Mouse (Mus musculus): ENCODE measurements at regions not wholly inside any gene's neighbourhood (a gene's known extent, or its start where the extent isn't known, plus 50 kb on each side); places are given as distances from the start of the nearest gene placed in this dataset.

GRCm38 (mm10) chr3:136434407-136434806 is 108.5 kb upstream of the Bank1 start:
- Histone ChIP-seq H3K4me3 (no peak overlapping the region), H3K27ac (no peak overlapping the region)
- TF ChIP-seq CTCF (IDR thresholded peaks at IDR 0.05): no peak
- DNase-seq: no peak
- intact Hi-C loops (cut with DNase I): no loop called here

- DNase-seq: no peak
- no peak overlapping the region for H3K4me3 ChIP-seq
- TF ChIP-seq CTCF (IDR thresholded peaks at IDR 0.05): no peak
- H3K27ac ChIP-seq: no peak overlapping the region
- intact Hi-C loops (cut with DNase I): no loop called here
These were observed 106.2 kb upstream of the Bank1 start for GRCm38 (mm10) chr3:136432072-136432471.

GRCm38 (mm10) chr3:136427427-136427826 is 101.6 kb upstream of the Bank1 start:
- no peak for TF ChIP-seq CTCF (IDR thresholded peaks at IDR 0.05)
- no peak for DNase-seq
- Histone ChIP-seq H3K27ac (no peak overlapping the region), H3K4me3 (no peak overlapping the region)
- intact Hi-C loops (cut with DNase I): no loop called here

GRCm38 (mm10) chr3:136426539-136427194 is 100.8 kb upstream of the Bank1 start:
- no peak for TF ChIP-seq CTCF (IDR thresholded peaks at IDR 0.05)
- DNase-seq: no peak
- intact Hi-C loops (cut with DNase I): no loop called here
- no peak overlapping the region for H3K4me3 ChIP-seq
- H3K27ac ChIP-seq: no peak overlapping the region

- Histone ChIP-seq H3K4me3 (no peak overlapping the region), H3K27ac (no peak overlapping the region)
- DNase-seq: peak; percentile 38
- intact Hi-C loops (cut with DNase I): no loop called here
- TF ChIP-seq CTCF (IDR thresholded peaks at IDR 0.05): no peak
These were observed 96.2 kb upstream of the Bank1 start for GRCm38 (mm10) chr3:136421969-136422614.

GRCm38 (mm10) chr3:136405606-136406005 is 79.7 kb upstream of the Bank1 start:
- Histone ChIP-seq H3K27ac (no peak overlapping the region), H3K4me3 (no peak overlapping the region)
- TF ChIP-seq CTCF (IDR thresholded peaks at IDR 0.05): no peak
- no peak for DNase-seq
- intact Hi-C loops (cut with DNase I): no loop called here

- Histone ChIP-seq H3K4me3 (no peak overlapping the region), H3K27ac (no peak overlapping the region)
- intact Hi-C loops (cut with DNase I): no loop called here
- TF ChIP-seq CTCF (IDR thresholded peaks at IDR 0.05): no peak
- DNase-seq: no peak
These were observed 57.4 kb upstream of the Bank1 start for GRCm38 (mm10) chr3:136383282-136383681.

GRCm38 (mm10) chr3:136380644-136381043 is 54.8 kb upstream of the Bank1 start:
- intact Hi-C loops (cut with DNase I): no loop called here
- Histone ChIP-seq H3K4me3 (no peak overlapping the region), H3K27ac (no peak overlapping the region)
- TF ChIP-seq CTCF (IDR thresholded peaks at IDR 0.05): no peak
- no peak for DNase-seq

GRCm38 (mm10) chr3:136379741-136380398 is 54.0 kb upstream of the Bank1 start:
- intact Hi-C loops (cut with DNase I): no loop called here
- TF ChIP-seq CTCF (IDR thresholded peaks at IDR 0.05): no peak
- no peak for DNase-seq

GRCm38 (mm10) chr3:136376893-136377292 is 51.0 kb upstream of the Bank1 start:
- intact Hi-C loops (cut with DNase I): no loop called here
- no peak overlapping the region for H3K27ac ChIP-seq
- H3K4me3 ChIP-seq: no peak overlapping the region
- DNase-seq: no peak
- no peak for TF ChIP-seq CTCF (IDR thresholded peaks at IDR 0.05)

More at GRCm38 (mm10) chr3:136379741-136380398, 54.0 kb upstream of the Bank1 start:
- Histone ChIP-seq H3K4me3 (no peak overlapping the region), H3K27ac (no peak overlapping the region)
